Mouse (Mus musculus): ENCODE results near the gene Ift20.

DNA sequence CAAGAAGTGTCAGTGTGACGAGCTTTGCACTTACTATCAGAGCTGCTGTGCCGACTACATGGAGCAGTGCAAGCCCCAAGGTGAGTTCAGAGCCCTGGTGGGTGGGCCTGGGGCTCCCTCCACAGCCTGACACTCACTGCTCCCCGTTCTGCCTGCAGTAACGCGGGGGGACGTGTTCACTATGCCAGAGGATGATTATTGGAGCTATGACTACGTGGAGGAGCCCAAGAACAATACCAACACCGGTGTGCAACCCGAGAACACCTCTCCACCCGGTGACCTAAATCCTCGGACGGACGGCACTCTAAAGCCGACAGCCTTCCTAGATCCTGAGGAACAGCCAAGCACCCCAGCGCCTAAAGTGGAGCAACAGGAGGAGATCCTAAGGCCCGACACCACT, 36.6 kb upstream of the Ift20 start:
- no peak for TF ChIP-seq CTCF (IDR thresholded peaks at IDR 0.05)
- no peak for TF ChIP-seq EP300 (IDR thresholded peaks at IDR 0.05; ENCODE audit: insufficient read depth, low read depth, low read length)
- TF ChIP-seq POLR2A (IDR thresholded peaks at IDR 0.05; ENCODE audit: insufficient read depth, low read depth, low read length) = no peak

Data from heart, adult 2 months (tissue).